Mouse (Mus musculus): ENCODE data around the gene Col16a1.

Col16a1 gene

DNA sequence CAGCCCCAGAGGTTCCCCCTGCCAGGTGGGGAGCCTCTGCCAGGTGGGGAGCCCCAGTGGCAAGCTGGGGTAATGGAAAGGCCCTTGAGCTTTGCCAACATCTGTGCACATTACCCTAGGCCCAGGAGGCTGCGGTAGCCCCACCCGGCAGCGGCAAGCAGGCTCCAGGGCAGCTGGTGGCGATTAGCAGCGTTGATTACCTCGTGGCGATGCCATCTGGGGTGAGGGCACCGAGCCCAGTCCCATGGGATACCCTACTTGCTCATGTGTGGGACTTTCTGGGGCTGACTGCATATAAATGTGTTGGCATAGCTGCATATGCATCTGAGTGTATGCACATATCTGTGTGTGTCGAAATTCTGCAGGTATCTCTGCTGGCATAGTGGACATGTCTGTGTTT lies 3.4 kb upstream of the Col16a1 start:
- in situ Hi-C loops (cut with MboI; ENCODE audit: low sequenced_read_pairs) = no loop called here

GRCm38 (mm10) chr4:130045609-130046008 lies 2.0 kb upstream of the Col16a1 start:
- in situ Hi-C loops (cut with MboI; ENCODE audit: low sequenced_read_pairs) = no loop called here

GRCm38 (mm10) chr4:130048203-130048479 lies 501 bp downstream of the Col16a1 start:
- in situ Hi-C loops (cut with MboI; ENCODE audit: low sequenced_read_pairs) = no loop called here

DNA sequence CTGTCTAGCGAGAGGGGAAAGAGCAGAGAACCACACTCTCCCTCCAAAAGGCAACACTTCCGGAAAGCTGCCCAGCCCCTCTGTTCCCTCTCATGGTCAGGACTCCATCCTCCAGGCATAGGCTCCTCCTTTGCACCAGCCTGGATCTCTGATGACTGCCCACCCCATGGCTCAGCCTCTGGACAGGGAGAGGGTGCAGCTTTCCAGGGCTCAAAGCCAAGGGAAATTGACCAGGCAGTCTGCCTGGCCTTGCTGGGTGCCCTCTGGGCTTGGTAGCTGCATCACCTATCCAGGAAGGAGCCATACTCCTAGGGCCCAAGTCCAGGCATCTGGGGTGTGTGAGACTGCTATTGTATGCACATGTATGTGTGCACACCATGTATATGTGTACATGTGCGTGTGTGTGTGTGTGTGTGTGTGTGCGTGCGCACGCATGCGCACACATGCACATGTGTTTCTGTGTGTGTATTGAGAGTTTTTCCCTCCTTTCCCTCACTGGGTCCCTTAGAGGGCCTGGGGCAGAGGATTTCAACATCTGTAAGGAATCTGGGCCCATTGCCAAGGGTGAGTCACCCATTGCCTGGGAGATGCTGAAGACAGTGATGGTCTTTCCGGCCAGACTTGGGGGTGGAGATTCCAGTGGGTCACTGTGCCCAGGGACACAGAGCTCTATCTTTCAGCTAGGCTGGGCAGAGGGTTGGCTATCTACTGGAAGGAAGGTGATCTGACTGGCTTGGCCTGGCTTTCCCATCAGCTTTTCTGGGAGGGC lies 2.6 kb downstream of the Col16a1 start:
- in situ Hi-C loops (cut with MboI; ENCODE audit: low sequenced_read_pairs) = no loop called here

DNA sequence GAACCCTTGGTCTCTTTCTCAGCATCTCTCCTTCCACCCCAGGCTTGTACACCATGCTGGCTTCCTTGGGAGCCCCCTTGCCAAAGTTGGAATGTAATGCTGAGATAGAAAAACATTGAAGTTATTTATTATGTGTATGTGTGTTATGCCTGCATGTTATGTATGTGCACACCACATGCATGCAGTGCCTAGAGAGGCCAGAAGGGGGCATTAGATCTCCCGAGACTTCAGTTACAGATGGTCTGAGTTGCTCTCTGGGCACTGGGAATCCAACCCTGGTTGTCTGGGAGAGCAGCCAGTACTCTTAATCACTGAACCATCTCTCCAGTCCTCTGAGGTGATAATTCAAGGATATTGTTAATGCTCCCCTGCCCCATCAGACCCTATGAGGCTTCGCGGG lies 4.6 kb downstream of the Col16a1 start:
- in situ Hi-C loops (cut with MboI; ENCODE audit: low sequenced_read_pairs) = no loop called here

GRCm38 (mm10) chr4:130053111-130053510 lies 5.5 kb downstream of the Col16a1 start:
- in situ Hi-C loops (cut with MboI; ENCODE audit: low sequenced_read_pairs) = no loop called here

- in situ Hi-C loops (cut with MboI; ENCODE audit: low sequenced_read_pairs) = no loop called here
Observed at GRCm38 (mm10) chr4:130054727-130055126, 7.1 kb downstream of the Col16a1 start.

DNA sequence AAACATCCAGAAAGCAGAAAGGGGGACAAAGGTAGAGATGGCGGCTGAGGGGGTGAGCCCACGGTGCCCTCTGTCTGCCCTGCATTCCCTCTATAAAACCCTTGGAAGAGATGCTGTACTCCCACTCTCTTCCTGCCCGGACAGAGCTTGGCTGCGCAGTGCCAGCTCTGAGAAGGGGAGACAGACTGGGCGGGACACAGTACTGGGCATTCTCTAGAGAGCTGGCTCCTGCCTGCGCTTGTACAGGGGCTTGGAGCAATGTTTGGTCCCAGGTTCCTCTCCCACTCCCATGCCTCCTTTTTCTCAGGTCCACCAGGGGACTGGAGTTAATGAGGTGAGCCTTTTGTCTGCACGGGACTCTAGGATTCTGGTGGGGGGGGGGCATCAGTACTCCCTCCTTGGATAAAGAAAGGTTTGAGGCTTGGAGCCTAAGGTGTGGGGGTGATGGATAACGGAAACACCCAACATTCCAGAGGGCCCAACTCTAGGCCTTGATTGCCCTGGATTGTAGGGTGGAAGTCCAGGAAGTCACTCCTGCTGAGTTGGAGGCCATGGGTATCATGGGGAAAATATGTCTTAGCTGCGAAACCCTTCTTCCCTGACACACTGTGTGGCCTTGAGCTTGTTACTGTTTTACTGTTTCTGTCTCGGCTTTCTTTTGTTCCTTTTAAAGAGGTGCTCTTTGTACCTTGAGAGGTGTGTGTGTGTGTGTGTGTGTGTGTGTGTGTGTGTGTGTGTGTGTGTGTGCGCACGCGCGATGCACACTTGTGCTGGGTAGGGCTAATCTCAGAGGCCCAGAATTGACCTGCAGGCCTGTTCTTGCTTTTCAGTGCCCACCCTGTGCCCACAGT lies 7.7 kb downstream of the Col16a1 start:
- in situ Hi-C loops (cut with MboI; ENCODE audit: low sequenced_read_pairs) = no loop called here

DNA sequence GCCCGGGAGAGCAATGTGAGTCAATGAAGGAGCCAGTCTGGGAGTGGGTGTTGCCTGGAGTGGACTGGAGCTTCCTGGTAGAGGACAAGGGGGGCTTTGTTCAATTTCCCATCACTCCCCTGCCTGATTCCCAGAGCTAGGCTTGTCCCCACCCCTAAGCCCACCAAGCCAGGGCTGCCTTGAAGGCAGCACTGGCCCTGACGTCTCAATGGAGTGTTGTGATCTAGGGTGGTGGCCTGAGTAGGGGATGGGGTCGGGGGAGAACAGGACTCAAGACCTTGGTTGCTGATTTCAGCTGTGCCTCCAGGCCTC lies 8.3 kb downstream of the Col16a1 start:
- in situ Hi-C loops (cut with MboI; ENCODE audit: low sequenced_read_pairs) = no loop called here

DNA sequence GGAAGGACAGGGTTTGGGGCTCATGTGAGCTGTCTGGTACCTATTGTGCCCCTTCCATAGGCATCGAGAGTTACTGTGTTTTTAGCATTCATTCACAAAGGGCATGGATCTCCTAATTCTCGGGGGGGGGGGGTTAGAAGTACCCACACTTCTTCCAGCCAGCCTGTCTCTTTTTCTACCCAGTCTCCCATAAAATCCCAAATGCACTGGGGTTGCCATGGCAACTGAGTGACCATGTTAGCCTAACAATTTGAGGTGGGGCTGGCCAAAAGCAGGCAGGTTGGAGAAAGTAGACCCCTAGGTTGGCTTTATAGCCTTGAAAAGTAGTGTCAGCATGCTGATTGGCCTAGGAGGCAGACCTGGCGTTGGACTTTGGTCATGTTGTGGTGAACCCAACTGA lies 8.8 kb downstream of the Col16a1 start:
- in situ Hi-C loops (cut with MboI; ENCODE audit: low sequenced_read_pairs) = no loop called here

GRCm38 (mm10) chr4:130060937-130061336 lies 13.3 kb downstream of the Col16a1 start:
- in situ Hi-C loops (cut with MboI; ENCODE audit: low sequenced_read_pairs) = no loop called here

DNA sequence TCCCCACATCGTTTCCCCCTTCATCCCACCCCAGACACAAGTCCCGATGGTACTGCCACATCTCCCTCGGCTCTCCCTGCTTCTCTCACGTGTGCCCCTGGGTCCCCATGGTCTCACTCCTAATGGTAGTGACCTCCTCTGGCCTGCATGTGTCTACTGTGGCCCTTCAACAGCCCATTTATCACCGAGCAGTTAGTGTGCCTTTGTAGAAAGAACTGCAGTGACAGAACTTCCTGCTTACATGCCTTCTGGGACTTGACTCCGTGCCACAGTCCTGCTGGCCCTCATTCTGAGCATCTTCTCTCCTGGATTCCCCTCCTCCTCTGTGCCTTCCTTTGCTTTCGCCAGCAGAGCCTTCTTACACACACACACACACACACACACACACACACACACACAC lies 15.6 kb downstream of the Col16a1 start:
- in situ Hi-C loops (cut with MboI; ENCODE audit: low sequenced_read_pairs) = no loop called here

GRCm38 (mm10) chr4:130066816-130067215 lies 19.2 kb downstream of the Col16a1 start:
- in situ Hi-C loops (cut with MboI; ENCODE audit: low sequenced_read_pairs) = no loop called here

DNA sequence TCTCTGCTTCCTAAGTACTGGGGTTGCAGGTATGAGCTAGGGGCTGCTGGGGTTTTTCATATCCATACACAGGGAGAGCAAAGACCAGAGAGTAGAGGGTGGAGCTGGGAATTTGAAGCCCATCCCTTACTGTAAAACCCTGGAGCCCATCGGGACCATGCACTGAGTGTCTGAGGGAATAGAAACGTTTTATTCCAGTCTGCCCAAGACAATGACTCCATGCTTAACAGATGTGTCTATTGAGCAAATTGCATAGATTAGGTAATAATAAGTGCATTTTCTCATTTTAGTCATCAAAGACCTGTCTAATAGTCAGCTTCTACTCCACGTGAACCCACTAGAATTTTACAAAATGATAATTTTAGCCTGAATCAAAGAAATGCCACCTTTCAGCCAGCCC lies 22.9 kb downstream of the Col16a1 start:
- in situ Hi-C loops (cut with MboI; ENCODE audit: low sequenced_read_pairs) = no loop called here

- in situ Hi-C loops (cut with MboI; ENCODE audit: low sequenced_read_pairs) = no loop called here
Observed at GRCm38 (mm10) chr4:130071758-130072157, 24.1 kb downstream of the Col16a1 start.

GRCm38 (mm10) chr4:130073367-130073766 lies 25.7 kb downstream of the Col16a1 start:
- in situ Hi-C loops (cut with MboI; ENCODE audit: low sequenced_read_pairs) = no loop called here

DNA sequence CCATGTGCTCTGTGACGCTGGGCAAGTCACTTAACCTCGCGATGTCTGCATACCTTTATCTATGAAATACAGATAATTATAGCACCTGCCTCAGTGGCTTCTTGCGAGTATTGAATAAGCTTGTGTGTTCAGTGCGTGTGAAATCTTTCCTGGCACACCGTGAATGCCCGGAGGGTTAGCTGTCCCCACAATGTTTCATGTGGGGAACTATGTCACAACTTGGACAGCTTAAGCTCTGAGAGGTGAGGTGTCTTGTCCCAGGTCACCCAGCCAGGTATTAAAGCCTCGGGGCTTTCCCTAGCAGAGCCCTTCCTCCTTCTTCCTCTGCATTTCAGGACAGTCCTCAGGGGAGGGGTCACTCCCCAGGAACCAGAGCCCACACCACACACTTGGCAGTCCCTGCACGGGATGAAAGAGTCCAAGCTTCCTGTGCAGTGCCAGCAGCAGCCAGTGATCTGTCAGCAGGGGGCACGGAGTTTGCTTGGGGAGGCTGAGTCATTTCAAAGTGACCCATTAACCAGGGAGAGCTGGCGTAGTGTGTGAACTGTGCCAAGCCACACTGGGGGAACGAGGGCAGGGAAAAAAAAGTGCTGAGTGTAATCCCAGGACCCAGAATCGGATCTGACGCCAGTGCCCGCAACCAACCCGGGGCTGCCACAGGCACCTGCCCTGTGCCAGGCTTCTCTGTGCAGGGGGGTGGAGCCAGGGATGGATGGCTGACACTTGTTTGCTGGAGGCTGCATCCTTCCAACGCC lies 27.3 kb downstream of the Col16a1 start:
- in situ Hi-C loops (cut with MboI; ENCODE audit: low sequenced_read_pairs) = loop anchor here (25.0 kb wide), 1 partner anchor 363 kb away; no protein-coding TSS in a partner anchor

DNA sequence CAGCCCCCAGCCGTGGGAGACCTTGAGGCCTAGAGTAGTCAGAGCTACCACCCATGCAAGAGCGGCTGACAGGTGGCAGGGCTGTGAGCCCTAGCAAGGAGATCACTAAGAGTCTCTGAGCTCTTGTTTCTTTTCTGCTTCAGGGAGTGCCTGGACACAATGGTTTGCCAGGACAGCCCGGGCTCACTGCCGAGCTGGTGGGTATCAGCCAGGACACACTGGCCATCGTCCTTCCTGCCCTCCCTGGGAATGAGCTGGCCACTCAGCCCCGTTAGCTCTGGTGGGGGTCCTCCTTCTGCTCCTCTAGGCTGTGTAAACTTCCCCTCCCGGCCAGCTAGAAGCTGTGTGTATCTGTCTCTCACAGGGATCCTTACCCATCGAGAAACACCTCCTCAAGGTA lies 29.2 kb downstream of the Col16a1 start:
- in situ Hi-C loops (cut with MboI; ENCODE audit: low sequenced_read_pairs) = loop anchor here (25.0 kb wide), 1 partner anchor 365 kb away; no protein-coding TSS in a partner anchor

GRCm38 (mm10) chr4:130078816-130079485 lies 31.3 kb downstream of the Col16a1 start:
- in situ Hi-C loops (cut with MboI; ENCODE audit: low sequenced_read_pairs) = loop anchor here (25.0 kb wide), 1 partner anchor 367 kb away; no protein-coding TSS in a partner anchor

GRCm38 (mm10) chr4:130079521-130079920 lies 31.9 kb downstream of the Col16a1 start:
- in situ Hi-C loops (cut with MboI; ENCODE audit: low sequenced_read_pairs) = loop anchor here (25.0 kb wide), 1 partner anchor 367 kb away; no protein-coding TSS in a partner anchor
